Mouse (Mus musculus): ENCODE results near the gene Zfp382.
"Not testable (repeated sequence)": the region's sequence is repeated elsewhere in the genome, so short reads cannot be mapped to it uniquely, and the experiment has no call there.

Zfp382 gene

DNA sequence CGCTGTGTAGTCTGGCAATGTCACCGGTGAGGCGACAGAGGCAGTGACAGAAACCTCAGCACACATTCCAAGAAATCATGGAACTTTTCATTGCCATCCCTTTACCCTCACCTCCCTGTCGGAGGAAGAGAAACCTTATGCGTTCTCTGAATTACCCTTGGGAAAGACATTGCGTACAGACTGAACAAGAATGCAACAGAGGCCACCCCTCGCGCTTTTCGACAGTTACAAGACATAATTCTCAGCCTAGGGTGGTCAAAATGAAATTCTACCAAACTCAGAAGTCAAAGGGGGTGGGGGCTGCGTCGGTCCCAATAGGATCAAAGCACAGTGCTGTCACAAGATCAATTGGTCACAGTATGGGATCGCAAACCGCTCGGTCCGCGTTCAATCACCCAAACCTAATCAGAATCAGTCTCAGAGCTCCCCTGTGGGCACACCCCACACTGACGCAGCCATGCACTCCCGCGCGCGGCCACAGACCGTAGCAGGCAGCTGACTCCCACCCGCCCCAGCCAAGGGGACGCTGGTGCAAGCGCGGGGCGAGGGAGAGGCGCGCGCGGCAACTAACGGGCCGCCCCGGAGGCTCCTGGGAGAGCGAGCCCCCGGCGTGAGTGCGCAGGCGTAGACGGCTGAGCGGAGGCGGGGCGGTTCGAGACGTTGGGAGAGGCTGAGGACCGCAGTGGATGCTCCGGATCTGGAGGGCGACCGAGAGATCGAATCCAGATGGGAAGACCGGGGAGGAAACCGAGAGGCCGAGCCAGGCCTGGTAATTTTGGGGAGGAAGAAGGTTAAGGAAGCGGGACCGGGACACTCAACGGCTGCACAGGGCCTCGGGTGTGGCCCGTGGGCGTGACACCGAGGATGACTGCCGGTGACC, at the start of gene Zfp382:
Gene Zfp382 (plus strand): TSS at position 635 of the 880 bp plus-strand sequence.
- DNase-seq, result peak; percentile 94

- peak; percentile 92 for DNase-seq
These were observed 49.4 kb upstream of the Zfp382 start, which contains the start of gene Zfp82 for GRCm38 (mm10) chr7:30072146-30073028. Zfp82 (minus strand) TSS chr7:30072900.

- DNase-seq, result no peak
These were observed 35.2 kb upstream of the Zfp382 start for GRCm38 (mm10) chr7:30086524-30086923.

DNA sequence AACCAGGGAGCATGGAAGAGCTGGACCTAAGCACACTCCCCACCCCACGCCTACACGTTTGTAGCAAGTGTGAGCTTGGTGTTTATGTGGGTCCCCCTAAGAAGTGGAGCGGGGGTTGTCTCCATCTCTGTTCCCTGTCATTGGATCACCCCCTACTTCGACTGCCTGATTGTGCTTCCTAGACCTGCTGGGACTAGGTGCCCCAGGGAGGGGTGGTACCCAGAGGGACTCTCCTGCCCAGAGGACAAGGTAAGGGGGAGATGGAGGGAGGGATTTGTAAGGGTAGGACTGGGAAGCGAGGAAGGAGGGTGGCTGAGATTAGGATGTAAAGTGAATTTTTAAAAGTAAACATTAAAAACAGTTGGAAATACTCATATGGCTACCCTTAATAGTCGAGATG, 32.3 kb upstream of the Zfp382 start:
- DNase-seq, result no peak

DNA sequence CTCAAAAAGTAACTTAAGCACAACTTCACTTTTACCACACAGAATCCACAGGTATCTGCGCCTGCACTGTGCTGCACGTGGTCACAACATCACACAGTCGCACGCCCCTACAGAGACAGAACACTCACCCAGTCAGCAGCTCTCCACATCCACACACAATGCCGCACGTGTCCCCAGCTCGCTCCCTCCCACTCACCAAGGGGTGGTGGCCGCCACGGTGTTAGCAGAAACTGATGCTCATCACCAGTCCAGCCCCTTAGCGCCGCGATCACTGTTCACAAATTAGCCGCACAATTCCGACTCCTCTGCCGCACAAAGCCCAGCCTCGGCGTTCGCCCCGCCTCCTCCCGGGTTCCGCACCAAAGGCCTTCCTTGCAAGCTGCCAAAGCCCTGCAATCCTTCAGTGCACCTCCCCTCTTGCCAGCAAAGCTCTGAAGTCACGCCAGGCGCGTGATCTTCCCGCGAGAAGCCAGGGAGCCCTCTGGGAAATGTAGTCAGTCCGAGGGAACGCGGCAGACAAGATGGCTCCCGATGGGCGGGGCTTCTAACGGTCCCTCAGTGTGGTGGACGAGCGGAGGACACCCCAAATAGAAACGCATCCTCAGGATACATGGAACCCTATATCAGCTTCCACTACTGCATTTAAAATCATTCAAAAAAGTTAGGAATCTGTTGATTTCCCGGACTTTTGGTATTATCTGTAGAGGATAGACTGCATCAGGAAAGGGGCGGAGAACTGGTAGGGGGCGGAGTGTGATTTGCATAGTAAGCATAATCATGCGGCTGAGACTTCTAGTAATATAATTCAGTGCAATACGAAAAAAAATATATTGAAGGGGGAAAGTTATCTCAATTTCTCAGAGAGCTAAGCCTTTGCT, 31.4 kb upstream of the Zfp382 start, which contains the start of the genes Gm26920 and Zfp566:
Gene Gm26920 (minus strand): TSS at position 319 of the 878 bp plus-strand sequence.
Gene Zfp566 (minus strand): TSS at position 436 of the 878 bp plus-strand sequence.
- DNase-seq, result peak; percentile 94

- no peak for DNase-seq
These were observed 30.7 kb upstream of the Zfp382 start for GRCm38 (mm10) chr7:30090970-30091585.

- DNase-seq, result no peak
These were observed 29.1 kb upstream of the Zfp382 start for GRCm38 (mm10) chr7:30092666-30093065.

GRCm38 (mm10) chr7:30093918-30094415, 27.8 kb upstream of the Zfp382 start:
- peak; percentile 26 for DNase-seq

DNA sequence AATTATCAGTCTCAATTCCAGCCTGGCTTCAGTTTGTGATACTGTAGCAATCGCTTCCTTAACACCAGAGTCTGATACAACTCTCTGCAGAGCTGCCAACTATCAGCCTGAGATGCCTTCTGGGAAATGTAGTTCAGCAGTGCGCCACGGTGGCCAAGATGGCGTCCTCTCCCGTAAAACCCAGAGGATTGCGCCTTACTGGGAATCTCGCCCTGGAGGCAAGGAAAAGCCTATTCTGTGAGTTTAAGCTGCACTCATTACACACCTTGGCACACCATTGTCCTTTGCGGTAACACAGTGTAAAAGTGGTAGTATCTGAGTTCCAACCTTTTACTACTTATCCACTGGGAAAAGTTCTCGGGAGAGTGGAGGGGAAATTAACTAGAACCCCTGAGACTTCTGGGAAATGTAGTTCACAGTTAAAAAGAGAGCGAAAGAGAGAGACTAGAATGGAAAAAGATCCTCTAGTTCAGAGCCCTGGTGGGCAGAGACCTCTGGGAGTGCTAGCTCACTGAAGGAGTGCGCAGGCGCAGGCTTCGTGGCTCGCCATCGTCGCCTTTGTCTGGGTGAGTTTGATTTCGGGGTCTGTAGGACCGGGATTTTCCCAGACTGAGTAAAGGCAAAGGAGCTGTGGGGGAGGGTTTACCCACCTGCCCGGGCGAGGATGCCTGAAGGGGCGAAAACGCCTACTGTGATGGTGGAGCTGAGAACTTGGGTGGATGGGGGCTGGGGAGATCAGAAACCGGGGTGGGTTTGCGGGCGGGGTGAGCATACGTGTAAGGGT, 26.9 kb upstream of the Zfp382 start, which contains the start of gene Zfp260:
Gene Zfp260 (plus strand): TSS at position 132 of the 784 bp plus-strand sequence.
- DNase-seq, result peak; percentile 95

DNA sequence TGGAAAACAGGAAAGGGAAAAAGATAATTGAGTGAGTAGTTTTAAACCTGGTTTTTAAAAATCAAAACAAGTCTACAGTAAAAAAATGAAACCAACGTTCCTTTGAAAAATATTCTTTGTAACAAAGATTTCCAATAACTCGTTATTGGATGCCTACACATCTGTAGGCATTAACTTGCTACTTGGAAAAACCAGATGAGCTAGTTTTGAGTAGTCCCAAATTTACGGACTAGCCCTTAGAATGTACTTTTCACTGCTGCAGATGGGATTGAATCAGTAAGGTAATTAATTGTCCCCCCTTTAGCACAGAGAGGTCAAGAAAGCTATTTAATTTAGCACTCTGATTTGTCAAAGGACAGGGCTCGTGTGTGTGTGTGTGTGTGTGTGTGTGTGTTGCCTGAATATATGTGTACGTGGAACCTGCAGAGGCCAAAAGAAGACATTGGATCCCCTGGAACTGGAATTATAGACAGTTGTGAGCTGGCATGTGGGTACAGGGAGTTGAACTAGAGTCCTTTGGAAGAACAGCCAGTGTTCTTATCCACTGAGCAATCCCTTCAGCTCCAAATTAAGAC, 26.1 kb upstream of the Zfp382 start:
- DNase-seq, result no peak

- DNase-seq, result peak; percentile 73
These were observed 22.4 kb upstream of the Zfp382 start for GRCm38 (mm10) chr7:30099297-30099696.

DNA sequence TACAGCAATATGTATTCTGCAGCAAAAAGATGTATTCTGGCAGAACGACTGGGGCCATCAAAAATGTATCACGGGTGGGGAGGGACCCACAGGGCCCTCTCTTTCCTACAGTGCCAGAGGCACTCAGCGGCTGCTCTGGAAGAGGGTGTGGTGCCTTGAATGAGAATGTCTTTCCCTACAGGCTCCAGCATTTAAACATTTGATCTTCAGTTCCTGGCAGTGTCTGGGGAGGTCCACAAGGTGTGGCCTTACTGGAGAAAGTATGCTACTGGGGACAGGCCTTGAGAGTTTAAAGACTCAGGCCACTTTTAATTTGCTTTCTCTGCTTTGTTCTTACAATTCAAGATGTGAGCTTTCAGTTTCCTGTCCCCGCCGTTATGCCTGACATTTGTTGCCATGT, 5.7 kb upstream of the Zfp382 start:
- no peak for DNase-seq

- not testable (repeated sequence) for DNase-seq
These were observed 3.8 kb upstream of the Zfp382 start for GRCm38 (mm10) chr7:30117935-30118334.

GRCm38 (mm10) chr7:30122188-30122530, 417 bp downstream of the Zfp382 start:
- no peak for DNase-seq

DNA sequence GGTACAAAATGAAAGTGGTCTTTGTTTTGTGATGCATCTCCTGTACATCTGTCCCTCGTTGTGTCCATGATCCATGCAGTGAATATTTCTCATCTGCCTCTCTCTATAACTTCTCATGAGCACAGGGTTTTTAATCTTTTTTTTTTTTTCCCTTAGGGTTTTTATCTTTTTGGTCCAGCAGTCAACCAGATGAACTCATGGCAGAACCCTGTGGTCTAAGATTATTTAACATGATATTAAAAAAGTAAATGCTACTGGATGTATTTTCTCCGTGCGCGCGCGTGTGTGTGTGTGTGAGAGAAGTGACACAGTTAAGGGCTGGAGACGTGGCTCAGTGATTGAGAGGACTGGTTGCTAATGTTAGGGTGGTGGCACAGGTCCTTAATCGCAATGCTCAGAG, 8.2 kb downstream of the Zfp382 start:
- no peak for DNase-seq

DNA sequence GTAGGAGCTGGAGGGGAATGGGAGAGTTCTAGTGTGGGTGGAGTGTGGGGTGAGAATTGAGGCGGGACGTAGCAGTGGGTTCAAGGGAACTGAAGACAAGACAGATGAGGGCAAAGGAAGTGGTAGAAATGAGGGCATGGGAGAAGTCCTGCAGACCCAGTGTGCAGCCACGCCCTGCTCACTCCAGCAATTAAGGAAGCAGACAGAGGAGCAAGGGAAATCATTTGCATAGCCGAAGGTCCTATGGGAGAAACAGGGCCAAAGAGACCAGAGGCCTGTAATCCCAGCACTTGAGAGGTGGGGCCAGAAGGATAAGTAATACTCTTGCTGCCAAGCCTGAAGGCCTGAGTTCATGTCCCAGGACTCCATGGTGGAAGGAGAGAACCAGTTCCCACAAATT, 10.7 kb downstream of the Zfp382 start:
- no peak for DNase-seq

- no peak for DNase-seq
These were observed 15.1 kb downstream of the Zfp382 start for GRCm38 (mm10) chr7:30136826-30137225.

DNA sequence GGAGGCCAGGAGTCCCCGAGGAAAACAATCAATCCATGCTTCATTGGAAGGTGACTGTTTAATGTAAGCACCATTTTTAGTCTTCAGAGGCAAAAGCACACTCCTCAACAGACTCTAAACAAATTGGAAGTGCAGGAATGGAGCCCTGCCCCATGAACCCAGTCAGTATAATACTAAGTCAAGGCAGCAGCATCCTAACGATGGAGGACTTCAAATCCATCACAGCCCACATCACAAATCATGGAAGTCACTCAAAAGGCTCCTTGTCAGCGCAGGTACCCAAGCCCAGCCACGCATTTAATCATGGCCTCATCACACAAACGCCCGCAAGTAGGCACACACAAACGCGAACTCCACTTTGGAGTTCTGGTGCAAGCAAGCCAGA, 21.4 kb downstream of the Zfp382 start:
- DNase-seq, result no peak

DNA sequence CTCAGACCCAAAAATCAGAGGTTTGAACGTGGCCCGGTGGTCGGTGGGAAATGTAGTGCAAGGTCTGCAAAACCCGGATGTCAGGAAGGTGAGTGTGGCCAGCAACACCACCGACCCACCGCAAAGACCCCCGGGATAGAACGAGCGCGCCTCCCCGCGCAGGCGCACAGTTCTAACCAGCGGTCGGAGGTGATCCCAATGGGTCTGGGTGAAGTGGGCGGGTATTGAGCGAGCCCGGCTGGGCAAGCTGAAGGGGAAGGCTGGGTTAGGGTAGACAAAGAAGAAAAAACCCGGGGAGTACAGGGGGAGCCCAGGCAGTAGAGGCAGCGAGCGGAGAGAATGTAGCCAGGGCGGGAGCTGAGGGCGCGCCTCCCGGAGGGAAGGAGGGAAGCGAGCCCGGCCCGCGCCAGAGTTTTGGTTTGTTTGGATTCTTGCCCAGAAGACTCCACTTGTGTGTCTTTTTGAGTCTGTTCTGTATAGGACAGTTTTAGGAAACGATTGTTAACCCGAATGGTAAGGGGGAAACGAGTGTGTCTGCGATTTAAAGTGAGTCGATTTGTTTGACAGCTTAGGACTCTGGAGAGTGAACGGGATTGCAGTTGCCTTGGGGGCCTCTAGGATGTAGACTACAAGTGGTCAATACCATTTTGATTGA, 21.9 kb downstream of the Zfp382 start:
- peak; percentile 77 for DNase-seq

DNA sequence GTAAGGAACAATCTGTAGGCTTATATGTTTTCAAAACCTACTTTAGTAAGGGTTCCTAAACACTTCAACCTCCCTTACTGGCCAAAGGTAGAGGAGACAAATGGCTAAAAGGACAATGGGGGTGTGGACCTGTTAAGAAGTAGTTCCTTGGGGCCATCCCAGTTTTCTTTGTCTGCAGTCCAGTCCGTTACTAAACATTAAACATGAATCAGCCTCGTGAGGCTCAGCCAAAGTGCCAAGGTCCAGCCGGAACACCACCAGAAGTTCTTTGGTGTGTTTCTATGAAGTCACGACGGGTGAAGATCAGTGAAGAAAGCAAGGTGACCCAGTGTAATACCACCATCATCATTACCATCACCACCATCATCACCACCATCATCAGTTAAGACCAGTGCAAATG, 25.3 kb downstream of the Zfp382 start:
- DNase-seq, result no peak
